Mouse (Mus musculus) monocyte, adult 59 days (primary cell): ENCODE results near the gene Omd. TPM values are rescaled to one million over a fixed set of nuclear protein-coding genes. Genes with fewer than 3 reads are reported as not detected.

Experiments
- total RNA-seq, 2 experiments: library from RNA; stranded (reverse); gene quantifications; one replicate each; pipeline ENCODE4 v1.2.4; 2023

Gene Omd
- total RNA-seq = under 1 TPM in 1 of 2 experiments, not detected in 1; 0.47 TPM

GRCm38 (mm10) chr13:49581541-49582530, at the start of gene Omd:
Gene Omd (plus strand): TSS chr13:49582462.

GRCm38 (mm10) chr13:49544279-49544678, 38.0 kb upstream of the Omd start, which contains the start of gene Aspn:
Gene Aspn (plus strand): TSS chr13:49544443.

GRCm38 (mm10) chr13:49607714-49608113, 25.5 kb downstream of the Omd start, which contains the start of gene Ogn:
Gene Ogn (plus strand): TSS chr13:49608046.

Other genes with a start within 250 kb of the Omd start
- 10 to 100 TPM; 26.6 to 28.2 TPM for gene Bicd2, start 240.9 kb upstream of the Omd start, total RNA-seq
- gene Ippk, start 161.2 kb upstream of the Omd start, total RNA-seq = 1 to 10 TPM; 4.7 to 4.9 TPM
- under 1 TPM; 0.94 TPM for gene Tes3-ps, start 89.1 kb upstream of the Omd start, total RNA-seq
- not detected for gene Ecm2, start 77.7 kb upstream of the Omd start, total RNA-seq
- not detected for gene Aspn, start 38.0 kb upstream of the Omd start, total RNA-seq
- under 1 TPM; 0.21 to 0.60 TPM for gene Ogn, start 25.6 kb downstream of the Omd start, total RNA-seq
- under 1 TPM in 1 of 2 experiments, not detected in 1; 0.67 TPM for gene Cenpp, start 70.3 kb downstream of the Omd start, total RNA-seq
- 10 to 100 TPM; 19.2 to 22.4 TPM for gene Nol8, start 70.6 kb downstream of the Omd start, total RNA-seq
- 10 to 100 TPM; 54.6 to 59.1 TPM for gene Iars, start 99.6 kb downstream of the Omd start, total RNA-seq
- not detected for gene Gm30302, start 216.5 kb downstream of the Omd start, total RNA-seq